Comparison of ENCODE assay signal across 22 mouse cellular contexts in genomic region chr15:101854294-101854693, GRCm38 (mm10). TPM values are rescaled to one million over a fixed set of nuclear protein-coding genes. Genes with fewer than 3 reads are reported as not detected.
"Had no signal": no experiment of that assay in that cellular context is flagged by ENCODE, and none has a peak within 500 bp of the region (broad histone marks: within the 10 kb centered on the region; RNA-seq: fewer than 3 reads in every experiment).

No protein-coding gene starts in this region.

- H3K4me2 ChIP-seq: intestine, embryonic 15.5 days; liver, embryonic 13.5 days; neural tube, embryonic 15.5 days had no signal

- H3K27ac ChIP-seq: intestine, embryonic 15.5 days; liver, embryonic 13.5 days; neural tube, embryonic 15.5 days had no signal

- DNase-seq: kidney, adult 18-20 months; kidney, postnatal 14 days; liver; liver, embryonic 13.5 days; liver, postnatal 0 days; midbrain, embryonic 14.5 days; thymus, adult 2 months; thymus, postnatal 25 days had no signal

- ATAC-seq: intestine, embryonic 15.5 days; liver, postnatal 0 days had no signal

- H3K9ac ChIP-seq: intestine, embryonic 15.5 days; liver, embryonic 13.5 days; liver, postnatal 0 days; neural tube, embryonic 15.5 days had no signal

- H3K4me1 ChIP-seq: liver, embryonic 13.5 days had no signal

- H3K4me3 ChIP-seq: intestine, embryonic 15.5 days; liver, embryonic 13.5 days; myocyte; neural tube, embryonic 15.5 days had no signal

- H3K36me3 ChIP-seq: intestine, embryonic 15.5 days; liver, embryonic 13.5 days; neural tube, embryonic 15.5 days had no signal

- H3K9me3 ChIP-seq: intestine, embryonic 15.5 days; liver, embryonic 13.5 days; neural tube, embryonic 15.5 days had no signal

RNA-seq across cellular contexts. Expression of gene Krt1, which starts 3.7 kb away (rescaled TPM):
- total RNA-seq: megakaryocyte-erythroid progenitor cell, adult 5-6 weeks had no signal
- polyA plus RNA-seq: liver, embryonic 13.5 days; liver, postnatal 0 days; myocyte had no signal

RNA-seq across cellular contexts. Expression of gene Krt77, which starts 15.2 kb away (rescaled TPM):
- total RNA-seq: megakaryocyte-erythroid progenitor cell, adult 5-6 weeks had no signal
- polyA plus RNA-seq: intestine, embryonic 15.5 days; kidney, embryonic 14.5 days; limb, embryonic 11.5 days; liver, embryonic 13.5 days; liver, postnatal 0 days; lung, embryonic 16.5 days; myocyte; neural tube, embryonic 11.5 days; spleen, adult 2 months had no signal

RNA-seq across cellular contexts. Expression of gene Krt2, which starts 36.3 kb away (rescaled TPM):
- total RNA-seq: megakaryocyte-erythroid progenitor cell, adult 5-6 weeks had no signal
- polyA plus RNA-seq: intestine, embryonic 15.5 days; kidney, embryonic 14.5 days; limb, embryonic 11.5 days; liver, embryonic 13.5 days; liver, postnatal 0 days; lung, embryonic 16.5 days; midbrain, embryonic 14.5 days; myocyte; neural tube, embryonic 11.5 days; neural tube, embryonic 15.5 days; spleen, adult 2 months; urinary bladder, adult 2 months had no signal

RNA-seq across cellular contexts. Expression of gene Krt76, which starts 38.4 kb away (rescaled TPM):
- total RNA-seq: layer of hippocampus, adult 18-20 months; layer of hippocampus, postnatal 10 days; left cerebral cortex, adult 18-20 months; left cerebral cortex, postnatal 14 days; megakaryocyte-erythroid progenitor cell, adult 5-6 weeks had no signal
- polyA plus RNA-seq: intestine, embryonic 15.5 days; kidney, embryonic 14.5 days; limb, embryonic 11.5 days; liver, embryonic 13.5 days; liver, postnatal 0 days; lung, embryonic 16.5 days; midbrain, embryonic 14.5 days; myocyte; neural tube, embryonic 11.5 days; neural tube, embryonic 15.5 days; spleen, adult 2 months had no signal

RNA-seq across cellular contexts. Expression of gene Krt73, which starts 52.1 kb away (rescaled TPM):
- total RNA-seq: megakaryocyte-erythroid progenitor cell, adult 5-6 weeks had no signal
- polyA plus RNA-seq: intestine, embryonic 15.5 days; kidney, embryonic 14.5 days; limb, embryonic 11.5 days; liver, embryonic 13.5 days; liver, postnatal 0 days; lung, embryonic 16.5 days; myocyte; neural tube, embryonic 11.5 days; spleen, adult 2 months; urinary bladder, adult 2 months had no signal
